Mouse (Mus musculus) urinary bladder, adult 2 months (tissue): ENCODE measurements at regions not wholly inside any gene's neighbourhood (a gene's known extent, or its start where the extent isn't known, plus 50 kb on each side); places are given as distances from the start of the nearest gene placed in this dataset.

Experiments used
- DNase-seq: peaks from one replicate; pipeline ENCODE4 v3.0.0; 2022; ENCODE audit warnings: low spot score

DNA sequence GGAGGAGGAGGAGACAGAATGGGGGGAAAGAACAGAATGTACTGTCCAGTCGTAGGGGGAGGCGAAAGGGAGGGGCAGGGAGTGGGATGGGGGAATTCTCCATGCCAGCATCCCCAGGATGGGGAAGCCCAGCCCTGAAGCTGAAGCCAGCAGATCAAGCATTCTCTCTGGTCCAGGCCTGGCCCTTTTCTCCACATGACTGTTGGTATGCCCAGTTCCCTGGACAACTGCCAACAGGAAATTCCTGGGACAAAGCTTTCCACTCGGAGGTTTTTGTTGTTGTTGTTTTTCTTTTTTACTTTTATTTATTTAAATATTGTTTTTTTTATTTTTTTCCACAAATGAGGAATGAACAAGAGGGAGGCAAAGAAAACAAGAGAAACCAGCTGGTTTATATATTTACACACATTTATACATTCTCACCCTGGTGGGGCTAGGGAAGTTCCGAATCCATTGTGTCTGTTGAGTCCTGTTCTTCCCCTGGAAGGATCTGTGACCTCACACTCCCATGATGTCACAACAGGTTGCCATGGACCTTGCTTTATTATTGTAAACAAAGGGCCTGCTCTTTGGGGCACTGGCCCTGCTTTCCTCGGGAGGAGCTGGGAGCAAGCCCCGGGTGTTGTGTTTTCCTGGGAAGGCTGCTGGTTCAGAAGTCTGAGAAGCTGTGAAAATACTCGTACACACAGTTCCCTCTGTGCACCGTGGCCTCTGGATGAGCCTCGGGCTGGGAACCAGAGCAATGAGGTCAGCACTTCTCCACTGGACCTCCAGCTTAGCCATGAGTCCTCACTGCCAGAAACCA is 135.5 kb upstream of the Med13l start:
- DNase-seq = no peak

DNA sequence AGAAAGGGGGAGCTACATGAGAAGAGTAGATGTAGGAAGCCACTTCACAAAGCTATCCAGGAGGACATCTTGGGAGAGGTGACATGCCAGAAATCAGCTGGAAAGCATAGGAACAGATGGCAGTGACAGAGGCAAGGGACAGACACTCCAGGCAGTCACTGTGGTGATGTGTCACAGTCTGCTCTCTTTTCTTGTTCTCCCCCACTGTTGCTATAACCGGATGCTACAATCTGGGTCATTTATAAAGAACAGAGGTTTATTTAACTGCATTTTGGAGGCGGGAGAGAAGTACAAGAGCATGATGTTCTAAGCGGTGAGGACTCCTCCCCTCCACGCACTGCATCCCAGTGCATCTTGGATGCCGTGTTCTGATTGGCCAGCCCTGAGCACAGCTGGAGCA is 133.8 kb upstream of the Med13l start:
- no peak for DNase-seq

DNA sequence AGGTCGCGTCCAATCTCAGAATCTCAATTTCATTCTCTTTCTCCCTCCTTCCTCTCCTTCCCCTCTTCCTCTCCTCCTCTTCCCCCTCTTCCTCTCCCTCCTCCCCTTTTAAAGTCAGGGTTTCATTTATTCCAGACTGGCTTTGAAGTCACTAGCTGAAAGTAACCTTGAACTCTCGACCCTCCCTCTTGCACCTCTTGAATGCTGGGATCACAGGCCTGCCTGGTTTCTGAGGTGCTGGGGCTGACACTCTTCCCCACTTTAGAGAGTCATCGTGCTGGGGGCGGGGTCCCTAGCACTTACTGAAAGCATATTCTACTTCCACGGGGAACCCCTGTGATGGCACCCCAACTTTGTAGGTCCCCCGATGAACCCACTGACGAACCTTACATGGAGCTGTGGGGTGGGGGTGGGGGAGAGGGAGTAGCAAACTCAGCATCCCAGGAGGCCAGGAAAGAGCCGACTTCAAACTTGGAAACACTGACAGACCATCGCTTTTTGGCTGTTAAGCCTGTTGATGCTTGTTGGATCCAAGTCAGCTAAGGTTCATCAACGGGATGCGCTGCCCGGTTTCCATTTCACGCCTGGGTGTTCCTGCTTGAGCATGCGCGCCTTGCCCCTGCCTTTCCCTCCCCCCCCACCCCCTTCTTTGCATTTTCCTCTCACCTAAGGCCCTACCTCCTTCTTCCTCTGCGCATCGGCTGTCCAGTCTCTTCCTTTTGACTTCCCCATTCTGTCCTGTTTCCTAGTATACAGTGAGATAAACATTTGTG is 132.0 kb upstream of the Med13l start:
- DNase-seq = no peak

DNA sequence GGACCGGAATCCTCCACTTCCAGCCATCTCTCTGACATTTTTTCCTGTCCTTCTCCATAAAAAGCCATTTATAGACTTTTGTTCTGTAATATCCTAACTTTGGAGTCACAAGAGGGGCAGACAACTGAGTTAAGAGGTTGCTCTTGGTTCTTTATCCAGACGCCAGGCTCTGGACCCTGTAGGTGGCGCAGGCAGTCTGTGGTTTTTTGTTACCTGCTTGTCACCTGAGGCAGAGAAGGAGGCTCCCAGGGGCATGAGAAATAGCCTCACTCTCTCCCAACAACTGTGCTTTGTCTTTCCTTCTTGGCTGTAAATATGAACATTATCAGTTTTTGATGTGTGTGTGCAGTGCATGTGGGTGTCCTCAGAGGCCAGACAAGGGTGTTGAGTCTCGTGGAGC is 126.9 kb upstream of the Med13l start:
- no peak for DNase-seq

DNA sequence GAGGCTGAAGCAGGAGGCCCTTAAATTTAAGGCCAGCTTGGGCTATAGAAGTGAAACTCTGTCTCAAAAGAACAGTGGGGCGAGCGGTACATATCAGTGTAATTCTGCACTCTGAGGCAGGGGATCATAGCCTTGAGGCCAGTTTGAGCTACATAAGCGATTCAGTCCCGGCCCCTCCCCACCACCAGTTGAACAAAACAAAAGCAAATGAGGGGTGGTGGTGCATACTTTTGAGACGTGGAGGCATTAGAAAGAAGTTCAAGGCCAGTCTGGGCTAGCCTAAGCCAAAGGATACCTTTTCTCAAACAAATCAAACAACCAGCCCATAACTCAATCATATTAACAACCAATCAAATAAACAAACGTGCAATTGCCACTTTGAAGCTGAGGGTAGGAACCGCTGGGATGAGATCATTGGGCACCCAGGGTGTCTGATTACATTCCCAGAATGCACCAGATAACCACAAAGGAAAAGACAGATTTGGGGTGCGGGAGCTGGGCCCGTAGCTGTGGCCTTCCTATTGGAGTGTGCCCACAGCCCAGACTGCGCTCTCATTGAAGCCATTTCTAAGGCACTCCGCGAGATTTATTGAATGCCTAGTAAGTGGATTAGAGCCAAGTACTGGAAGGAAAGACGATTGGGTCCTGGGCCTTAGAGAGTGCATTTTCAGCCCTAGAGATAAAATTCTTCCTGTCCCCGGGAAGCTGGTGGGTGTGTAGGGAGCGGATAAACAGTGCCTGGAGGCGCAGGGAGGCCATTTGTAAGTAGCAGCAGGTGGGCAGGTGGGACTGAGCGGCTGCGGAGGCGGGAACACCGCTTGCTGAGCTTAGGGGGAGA is 125.5 kb upstream of the Med13l start:
- DNase-seq = no peak

DNA sequence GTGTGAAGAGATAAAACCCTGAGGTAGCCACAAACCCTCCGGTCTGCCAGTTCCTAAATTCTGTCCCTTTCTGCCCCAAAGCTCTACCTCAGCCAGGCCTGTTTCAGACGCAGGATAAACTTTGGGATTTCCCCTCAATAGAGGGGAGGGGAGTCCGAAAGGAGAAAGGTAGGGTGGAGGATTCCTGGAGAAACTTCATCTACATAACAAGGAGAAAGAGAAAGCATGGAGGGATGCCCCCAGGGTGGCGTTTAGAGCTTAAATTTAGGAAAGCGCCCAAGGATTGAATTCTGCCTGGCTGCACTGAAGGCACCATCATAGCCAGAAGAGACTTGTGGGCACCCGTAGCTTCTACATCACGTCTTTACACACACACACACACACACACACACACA is 124.9 kb upstream of the Med13l start:
- no peak for DNase-seq

DNA sequence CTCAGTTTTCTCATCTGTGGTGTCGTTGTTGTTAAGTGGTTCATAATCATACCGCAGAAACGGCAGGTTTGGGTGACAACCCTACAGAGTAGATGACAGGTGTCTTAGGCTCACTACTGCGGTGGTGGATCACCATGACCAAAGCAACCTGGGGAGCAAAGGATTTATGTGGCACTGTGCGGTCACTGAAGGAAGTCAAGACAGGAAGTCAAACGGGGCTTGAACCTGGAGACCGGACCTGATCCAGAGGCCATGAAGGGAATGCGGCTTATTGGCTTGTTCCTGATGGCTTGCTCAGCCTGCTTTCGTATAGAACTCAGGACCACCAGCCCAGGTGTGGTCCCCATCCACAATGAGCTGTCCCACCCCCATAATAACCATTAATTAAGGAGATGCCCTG is 124.4 kb upstream of the Med13l start:
- no peak for DNase-seq

DNA sequence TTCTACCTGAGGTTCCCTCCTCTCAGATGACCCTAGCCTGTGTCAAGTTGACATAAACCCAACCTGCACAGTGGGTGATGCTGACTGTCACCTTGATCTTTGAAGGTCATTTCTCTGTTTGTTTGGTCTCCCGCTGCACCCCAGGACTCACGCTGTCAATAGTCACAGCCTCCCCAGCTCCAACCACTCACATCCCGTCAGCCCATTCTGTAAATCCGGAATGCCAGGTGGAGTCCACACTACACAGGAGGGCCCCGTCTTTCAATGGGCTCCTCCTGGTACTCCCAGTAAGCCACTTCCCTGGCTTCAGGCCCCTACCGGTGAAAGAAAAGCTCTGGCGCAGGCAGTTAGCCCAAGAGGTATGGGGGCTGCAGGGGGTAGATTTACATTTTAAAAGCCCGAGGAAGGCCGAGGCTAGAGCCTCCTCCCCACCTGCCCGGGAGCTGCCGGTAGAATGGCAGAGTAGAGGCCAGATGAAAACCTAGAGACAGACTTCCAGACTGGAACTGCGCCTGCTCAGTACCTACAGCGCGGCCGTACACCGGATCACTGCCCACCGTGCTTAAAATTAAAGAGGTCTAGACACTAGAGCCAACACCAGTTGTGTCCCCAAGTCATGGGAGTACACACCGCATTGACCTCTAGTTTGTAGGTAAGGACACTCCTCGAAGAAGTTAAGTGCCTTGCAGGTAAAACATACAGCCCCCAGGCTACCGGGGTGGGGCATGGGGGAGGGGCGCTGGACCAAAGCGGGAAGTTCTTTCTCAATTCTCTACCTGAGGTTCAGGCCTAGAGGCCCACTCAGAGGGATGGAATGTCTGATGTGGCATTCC is 123.8 kb upstream of the Med13l start:
- no peak for DNase-seq

DNA sequence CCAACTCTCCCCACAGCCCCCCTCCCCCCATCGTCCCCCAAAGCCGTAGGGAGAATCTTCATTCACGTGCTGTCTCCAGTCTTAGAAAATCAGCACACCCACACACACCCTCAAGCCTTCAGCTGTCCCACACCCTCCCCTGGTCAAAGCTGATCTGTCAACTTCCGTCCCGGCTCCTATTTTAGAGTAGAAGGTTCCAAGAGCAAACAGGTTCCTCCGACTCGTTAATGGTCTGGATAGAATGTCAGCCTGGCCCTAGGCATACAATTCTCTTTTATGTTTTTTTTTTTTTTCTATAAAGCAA is 123.2 kb upstream of the Med13l start:
- no peak for DNase-seq

DNA sequence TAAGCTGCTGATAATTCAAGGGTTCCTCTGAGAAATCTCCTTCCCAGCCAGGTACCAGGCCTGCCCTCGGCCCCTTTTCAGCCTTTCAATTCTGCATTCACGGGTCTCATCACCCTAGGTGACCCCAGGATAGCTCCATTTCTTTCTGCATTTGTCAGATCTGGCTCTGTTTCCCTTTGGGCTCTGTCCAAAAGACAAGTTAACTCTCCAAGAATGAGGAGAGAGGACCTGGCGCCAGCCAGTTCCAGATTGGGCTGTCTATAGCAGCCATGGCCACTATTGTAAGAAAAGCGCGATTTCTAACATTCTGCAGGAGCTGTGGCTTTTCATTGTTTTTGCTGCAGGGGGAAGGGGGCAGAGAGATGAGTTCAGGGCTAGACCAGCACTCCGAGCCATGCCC is 122.5 kb upstream of the Med13l start:
- no peak for DNase-seq

DNA sequence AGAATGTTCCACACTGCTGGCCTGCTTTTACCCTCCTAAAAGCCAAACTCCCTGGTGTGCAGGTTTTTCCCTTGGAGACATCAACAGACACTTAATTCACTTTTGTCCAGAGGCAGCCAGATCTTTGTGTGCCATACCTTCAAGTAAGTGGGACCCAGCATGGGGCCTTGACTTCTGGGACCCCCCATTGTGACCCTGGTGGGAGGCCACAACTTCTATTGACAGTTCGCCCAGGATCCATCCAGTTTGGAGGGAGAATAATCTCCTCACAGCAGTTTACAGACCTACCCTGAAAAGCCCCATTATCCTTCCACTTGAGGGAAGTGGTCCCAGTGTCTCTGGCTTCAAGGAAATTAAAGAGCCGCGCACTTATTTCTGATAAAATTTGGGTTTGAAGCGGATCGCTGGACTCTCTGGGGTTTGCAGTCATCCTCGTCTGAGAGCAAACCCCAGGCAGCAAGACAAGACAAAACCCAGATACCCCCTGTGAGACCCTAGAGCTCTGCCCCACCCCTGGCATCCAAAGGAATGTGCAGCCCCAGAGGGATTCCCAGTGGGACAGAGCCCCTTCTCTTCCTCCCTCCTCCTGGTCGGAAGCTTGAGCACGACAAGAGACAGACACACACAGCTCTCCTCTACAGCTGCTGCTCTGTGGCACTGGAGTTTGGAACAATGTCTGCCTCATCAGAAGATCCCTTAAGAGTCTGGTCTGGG is 115.8 kb upstream of the Med13l start:
- no peak for DNase-seq

DNA sequence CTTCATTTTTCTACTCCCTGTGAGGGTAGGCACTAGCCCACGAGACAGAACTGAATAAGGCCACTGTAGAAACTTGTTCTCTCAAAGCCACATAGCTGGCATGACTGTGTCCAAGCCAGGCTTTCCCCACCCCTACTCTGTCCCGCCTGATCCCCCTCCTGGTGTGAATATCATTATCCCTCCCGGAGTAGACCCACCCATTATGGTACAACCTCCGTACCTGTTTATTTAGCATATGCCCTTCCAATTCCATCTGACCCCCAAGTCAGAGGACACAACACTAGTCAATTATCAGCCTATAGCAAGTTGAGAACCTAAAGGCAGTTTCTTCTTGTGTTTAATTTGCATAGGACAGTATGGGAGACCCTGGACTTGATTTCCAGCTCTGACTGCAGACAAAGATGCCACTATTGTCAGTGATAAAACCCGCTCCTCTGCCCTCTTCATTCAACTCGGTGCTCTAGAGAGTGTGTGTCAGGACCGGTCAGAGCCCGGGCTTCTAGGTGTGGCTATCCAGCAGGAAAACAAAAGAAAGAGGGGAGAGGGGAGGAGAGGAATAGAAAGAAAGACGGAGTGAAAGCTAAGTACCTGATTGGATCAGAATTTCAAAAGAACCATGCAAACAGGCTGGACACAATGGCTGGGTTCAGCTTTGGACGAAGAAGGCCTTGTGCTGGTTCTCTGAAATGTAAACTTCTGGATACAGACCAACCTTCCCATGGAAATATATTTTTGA is 115.1 kb upstream of the Med13l start:
- no peak for DNase-seq

DNA sequence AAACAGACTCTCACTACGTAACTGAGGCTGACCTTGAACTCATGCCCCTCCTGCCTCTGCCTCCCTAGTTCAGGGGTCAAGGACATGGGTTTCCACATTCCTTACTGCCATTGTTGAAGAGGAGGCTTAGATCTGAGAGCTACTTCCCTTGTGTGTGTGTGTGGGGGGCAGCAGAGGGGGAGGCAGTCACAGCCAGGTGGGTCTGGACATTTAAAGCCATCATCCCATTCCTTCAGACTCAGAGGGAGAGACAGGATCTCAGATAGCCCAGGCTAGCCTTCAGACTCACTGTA is 114.5 kb upstream of the Med13l start:
- no peak for DNase-seq

DNA sequence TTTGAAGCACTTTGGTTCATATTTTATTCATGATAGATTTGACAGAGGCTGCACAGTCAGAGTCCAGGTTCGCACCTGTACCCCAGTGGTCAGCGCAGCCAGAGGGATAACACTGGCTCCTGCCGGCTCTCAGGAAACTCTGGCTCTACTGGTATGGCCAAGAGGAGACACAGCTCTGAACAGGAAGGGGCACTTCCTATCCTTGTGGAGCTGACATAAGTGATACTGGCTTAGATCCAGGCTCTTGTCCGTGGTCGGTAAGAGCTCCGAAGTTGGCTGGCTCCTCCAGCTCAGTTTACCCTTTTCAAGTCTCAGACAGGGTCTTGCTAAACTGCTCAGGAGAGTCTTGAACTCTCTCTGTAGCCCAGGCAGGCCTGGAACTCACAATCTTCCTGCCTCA is 113.6 kb upstream of the Med13l start:
- DNase-seq = no peak

DNA sequence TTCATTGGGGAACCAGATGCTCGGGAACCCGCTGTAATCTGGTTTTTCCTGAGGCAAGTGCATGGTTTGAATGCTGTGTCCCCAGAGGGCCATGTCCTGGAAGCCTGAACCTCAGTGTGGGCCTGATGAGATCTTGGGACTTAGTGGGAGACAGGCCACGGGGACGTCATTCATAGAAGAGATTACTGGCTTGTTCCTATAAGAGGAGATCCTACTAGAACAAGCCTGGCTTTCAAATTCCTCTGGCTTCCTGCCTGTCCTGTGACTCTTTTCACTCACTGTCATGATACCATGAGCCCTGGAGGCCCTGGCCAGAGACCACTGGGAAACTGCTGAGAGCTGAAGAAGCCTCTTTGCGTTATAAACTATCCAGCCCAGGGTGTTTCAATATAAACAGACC is 113.1 kb upstream of the Med13l start:
- DNase-seq = no peak

DNA sequence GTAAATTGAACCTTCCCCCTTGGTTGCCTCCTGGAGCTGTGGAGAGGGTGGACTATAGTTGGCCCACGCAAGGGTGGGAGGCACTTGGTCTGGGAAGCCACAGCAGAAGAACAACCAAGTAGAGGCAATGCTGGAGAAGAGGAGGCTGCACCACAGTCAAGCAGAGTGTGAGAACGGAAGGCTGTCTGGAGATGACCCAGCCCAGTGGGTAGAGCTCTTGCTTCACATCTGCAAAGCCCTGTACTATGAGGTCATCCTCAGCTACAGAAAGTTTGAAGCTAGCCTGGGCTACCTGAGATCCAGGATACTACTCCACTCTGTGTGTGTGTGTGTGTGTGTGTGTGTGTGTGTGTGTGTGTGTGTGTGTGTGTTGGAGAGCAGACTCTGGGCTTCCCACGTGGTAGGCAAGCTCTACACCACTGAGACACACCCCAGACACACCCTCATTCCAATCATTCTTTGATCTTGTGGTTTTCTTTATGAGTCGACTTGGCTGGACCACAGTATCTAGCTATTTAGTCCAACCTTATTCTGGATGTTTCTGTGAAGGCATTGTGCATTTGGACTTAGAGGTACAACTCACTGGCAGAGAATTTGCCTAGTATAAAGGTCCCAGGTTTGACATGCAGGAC is 111.5 kb upstream of the Med13l start:
- no peak for DNase-seq

DNA sequence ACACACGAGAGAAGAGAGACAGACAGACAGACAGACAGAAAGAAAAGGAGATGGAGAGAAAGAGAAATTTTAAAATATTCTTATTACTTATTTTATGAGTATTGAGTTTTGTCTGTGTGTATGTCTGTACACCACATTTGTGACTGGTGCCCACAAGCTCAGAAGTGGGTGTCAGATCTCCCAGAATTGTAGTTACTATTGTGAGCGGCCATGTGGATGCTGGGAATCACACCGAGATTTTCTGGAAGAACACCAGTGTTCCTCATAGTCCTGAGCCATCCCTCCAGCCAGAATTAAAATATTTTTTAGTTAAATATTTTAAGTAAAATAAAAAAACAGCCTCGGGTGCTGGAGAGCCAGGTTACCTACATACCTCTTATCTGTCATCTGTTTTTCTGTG is 110.6 kb upstream of the Med13l start:
- no peak for DNase-seq

DNA sequence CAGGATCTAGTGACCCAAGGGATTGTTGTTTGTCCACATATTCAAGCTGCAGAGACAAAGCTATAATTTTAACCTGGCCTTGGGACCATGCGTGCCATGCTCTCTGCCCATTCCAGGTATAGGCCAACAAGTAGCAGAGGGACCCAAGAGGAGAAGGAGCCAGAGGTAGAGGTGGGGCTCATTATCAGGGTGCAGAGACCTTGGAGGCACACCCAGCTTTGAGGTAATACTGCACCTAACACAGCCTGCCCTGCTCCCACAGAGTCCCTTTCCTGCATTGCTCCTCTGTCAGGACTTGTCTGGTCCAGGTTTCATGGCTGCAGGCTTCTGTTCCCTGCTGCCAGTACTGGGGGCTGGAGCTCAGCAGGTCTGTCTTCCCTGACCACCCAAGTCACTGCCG is 108.4 kb upstream of the Med13l start:
- no peak for DNase-seq

DNA sequence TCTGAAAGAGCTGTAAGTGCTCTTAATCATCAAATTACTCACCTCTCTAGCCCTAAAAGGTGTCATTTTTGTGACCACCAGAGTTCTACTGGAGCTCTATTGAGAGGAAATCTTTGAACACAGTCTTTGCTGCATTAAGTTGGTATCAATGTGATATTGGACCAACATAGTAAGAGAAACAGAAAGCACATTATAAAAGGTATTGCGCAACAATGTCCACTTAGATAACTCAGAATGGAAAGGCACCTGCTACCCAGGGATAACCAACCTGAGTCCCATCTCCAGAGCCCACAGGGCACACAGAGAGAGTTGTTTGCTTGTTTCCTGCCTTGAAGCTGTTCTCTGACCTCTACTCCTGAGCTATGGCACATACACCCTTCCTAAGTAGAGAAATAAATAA is 106.4 kb upstream of the Med13l start:
- DNase-seq = no peak

DNA sequence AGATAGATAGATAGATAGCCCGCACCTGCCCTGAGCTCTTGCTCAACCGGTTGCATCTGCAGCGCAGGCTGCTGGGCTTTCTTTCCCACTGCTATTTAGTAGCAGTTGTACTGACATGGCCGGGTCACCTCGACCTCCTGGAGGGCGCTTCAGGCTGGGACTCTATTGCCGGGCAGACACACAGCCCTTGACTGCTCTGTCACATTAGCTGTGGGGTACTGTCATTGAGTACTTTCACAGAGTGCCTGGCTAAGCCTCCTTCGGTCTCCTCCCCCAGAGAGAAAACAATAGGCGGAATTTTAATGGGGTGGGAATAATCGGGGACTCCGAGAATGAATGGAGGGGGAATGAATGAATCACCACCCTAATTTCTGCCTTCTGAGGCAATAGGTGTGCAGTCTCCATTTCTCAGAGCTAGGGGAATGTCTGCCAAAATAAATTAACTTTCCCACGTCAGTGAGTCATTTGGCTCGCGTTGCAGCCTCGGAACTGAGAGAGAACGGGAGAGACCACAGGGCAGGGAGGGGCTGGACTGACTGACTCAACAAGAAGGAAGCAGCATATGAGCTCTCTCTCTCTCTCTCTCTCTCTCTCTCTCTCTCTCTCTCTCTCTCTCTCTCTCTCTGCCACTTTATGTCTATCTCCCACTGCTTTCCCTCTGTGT is 101.6 kb upstream of the Med13l start:
- DNase-seq = peak; percentile 36
